Mouse (Mus musculus): ENCODE measurements around the gene Fam221a.

DNA sequence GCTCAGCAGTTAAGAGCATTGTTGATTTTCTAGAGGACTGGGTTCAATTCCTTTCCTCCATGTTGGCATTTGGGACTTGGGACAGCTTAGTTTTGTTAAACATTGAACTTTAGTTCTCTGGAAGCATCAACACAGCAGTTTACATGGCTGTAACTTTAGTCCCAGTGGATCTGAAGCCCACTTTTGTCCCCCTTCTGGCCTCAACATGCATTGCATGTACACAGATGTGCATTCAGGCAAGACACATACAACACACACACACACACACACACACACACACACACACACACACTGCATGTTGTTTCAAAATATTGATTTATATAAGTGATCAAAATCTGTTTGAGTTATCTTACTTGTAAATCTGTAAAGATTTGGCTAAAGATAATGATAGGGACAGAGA is 29.9 kb downstream of the Fam221a start:
- TF ChIP-seq GATA1 (IDR thresholded peaks at IDR 0.05; ENCODE audit: borderline replicate concordance, low read length): no peak
- TF ChIP-seq FLI1 (IDR thresholded peaks at IDR 0.05; ENCODE audit: low read length): no peak

All from megakaryocyte, embryonic 14.5 days (primary cell).